Mouse (Mus musculus) effector memory CD4-positive, alpha-beta T cell, adult 7 months (primary cell): ENCODE results near the gene Defb3. TPM values are rescaled to one million over a fixed set of nuclear protein-coding genes. Genes with fewer than 3 reads are reported as not detected.

Experiments
- polyA plus RNA-seq: library from polyadenylated mRNA; unstranded; fragments of 100-300 nt; shearing (Covaris generic); gene quantifications from one replicate; pipeline ENCODE4 v1.2.1, GENCODE M21; 2017

Defb3 gene
- not detected for polyA plus RNA-seq

GRCm38 (mm10) chr8:19293060-19293459, at the start of gene Defb3:
TSS of gene Defb3 (plus strand) at chr8:19293360.

GRCm38 (mm10) chr8:19247280-19247679, 45.9 kb upstream of the Defb3 start, which contains the start of gene Defb5:
TSS of gene Defb5 (plus strand) at chr8:19247580.

Other genes starting within 250 kb of the Defb3 start
- not detected for gene Defb39, start 228.6 kb upstream of the Defb3 start, polyA plus RNA-seq
- not detected for gene Defb12, start 178.5 kb upstream of the Defb3 start, polyA plus RNA-seq
- gene Defb34, start 169.6 kb upstream of the Defb3 start, polyA plus RNA-seq = not detected
- gene Gm45826, start 152.6 kb upstream of the Defb3 start, polyA plus RNA-seq = not detected
- not detected for gene Defb14, start 99.0 kb upstream of the Defb3 start, polyA plus RNA-seq
- not detected for gene Defb4, start 94.7 kb upstream of the Defb3 start, polyA plus RNA-seq
- gene Defb6, start 67.9 kb upstream of the Defb3 start, polyA plus RNA-seq = not detected
- not detected for gene Defb46, start 53.4 kb upstream of the Defb3 start, polyA plus RNA-seq
- not detected for gene Defb5, start 45.8 kb upstream of the Defb3 start, polyA plus RNA-seq
- not detected for gene Defb8, start 154.2 kb downstream of the Defb3 start, polyA plus RNA-seq
- gene Defb7, start 201.7 kb downstream of the Defb3 start, polyA plus RNA-seq = not detected